Mouse (Mus musculus): ENCODE data around the gene Rassf6.

Gene Rassf6

GRCm38 (mm10) chr5:90571216-90571615, 69.2 kb downstream of the Rassf6 start:
- DNase-seq (ENCODE audit: low spot score), result no peak

- DNase-seq (ENCODE audit: low spot score), result no peak
Observed at GRCm38 (mm10) chr5:90568338-90568737, 72.1 kb downstream of the Rassf6 start.

GRCm38 (mm10) chr5:90567788-90568187, 72.7 kb downstream of the Rassf6 start:
- no peak for DNase-seq (ENCODE audit: low spot score)

GRCm38 (mm10) chr5:90565205-90565604, 75.3 kb downstream of the Rassf6 start:
- no peak for DNase-seq (ENCODE audit: low spot score)

GRCm38 (mm10) chr5:90564161-90564560, 76.3 kb downstream of the Rassf6 start:
- no peak for DNase-seq (ENCODE audit: low spot score)

GRCm38 (mm10) chr5:90562880-90563279, 77.6 kb downstream of the Rassf6 start:
- no peak for DNase-seq (ENCODE audit: low spot score)

- no peak for DNase-seq (ENCODE audit: low spot score)
Observed at GRCm38 (mm10) chr5:90561721-90562275, 78.7 kb downstream of the Rassf6 start.

- no peak for DNase-seq (ENCODE audit: low spot score)
Observed at GRCm38 (mm10) chr5:90560743-90561142, 79.7 kb downstream of the Rassf6 start, which contains the start of gene 5830473C10Rik. 5830473C10Rik (plus strand) TSS chr5:90561107.

GRCm38 (mm10) chr5:90556052-90556451, 84.4 kb downstream of the Rassf6 start:
- DNase-seq (ENCODE audit: low spot score), result no peak
